Mouse (Mus musculus): ENCODE results near the gene St5. TPM values are rescaled to one million over a fixed set of nuclear protein-coding genes. Genes with fewer than 3 reads are reported as not detected.

Gene St5
- polyA plus RNA-seq, 1 experiment: 21.7 TPM

GRCm38 (mm10) chr7:109524763-109525162 is 178.6 kb downstream of the St5 start:
- peaks cover 43% of the 10 kb centered on the region for H3K36me3 ChIP-seq (ENCODE audit: control insufficient read depth, insufficient read depth, low read length)

GRCm38 (mm10) chr7:109524442-109524744 is 179.0 kb downstream of the St5 start:
- no peak for TF ChIP-seq POLR2A (IDR thresholded peaks at IDR 0.05; ENCODE audit: control insufficient read depth, extremely low read depth, insufficient read depth, low read length, poor library complexity)
- no peak for TF ChIP-seq CTCF (IDR thresholded peaks at IDR 0.05; ENCODE audit: borderline replicate concordance, control insufficient read depth, extremely low read depth, insufficient read depth, low read length, poor library complexity)
- DNase-seq: no peak
- Histone ChIP-seq H3K4me1 (replicated peaks; ENCODE audit: control insufficient read depth, insufficient read depth, low read length) (peaks cover 5% of the 10 kb centered on the region), H3K4me3 (ENCODE audit: control insufficient read depth, insufficient read depth, low read length) (no peak overlapping the region), H3K36me3 (ENCODE audit: control insufficient read depth, insufficient read depth, low read length) (peaks cover 43% of the 10 kb centered on the region), H3K27me3 (ENCODE audit: control insufficient read depth, insufficient read depth, low read length) (no peaks in the 10 kb centered on the region), H3K27ac (ENCODE audit: control insufficient read depth, insufficient read depth, low read length) (no peak overlapping the region)

More at GRCm38 (mm10) chr7:109524763-109525162, 178.6 kb downstream of the St5 start:
- WGBS: 93% methylated on average over 3 of the region's 3 CpGs
- Histone ChIP-seq H3K4me3 (ENCODE audit: control insufficient read depth, insufficient read depth, low read length) (no peak overlapping the region), H3K27ac (ENCODE audit: control insufficient read depth, insufficient read depth, low read length) (no peak overlapping the region), H3K27me3 (ENCODE audit: control insufficient read depth, insufficient read depth, low read length) (no peaks in the 10 kb centered on the region), H3K4me1 (replicated peaks; ENCODE audit: control insufficient read depth, insufficient read depth, low read length) (peaks cover 3% of the 10 kb centered on the region)
- no peak for DNase-seq
- TF ChIP-seq CTCF (IDR thresholded peaks at IDR 0.05; ENCODE audit: borderline replicate concordance, control insufficient read depth, extremely low read depth, insufficient read depth, low read length, poor library complexity): no peak

GRCm38 (mm10) chr7:109523741-109524441 is 179.5 kb downstream of the St5 start:
- no peaks in the 10 kb centered on the region for H3K27me3 ChIP-seq (ENCODE audit: control insufficient read depth, insufficient read depth, low read length)
- TF ChIP-seq POLR2A (IDR thresholded peaks at IDR 0.05; ENCODE audit: control insufficient read depth, extremely low read depth, insufficient read depth, low read length, poor library complexity) (no peak), CTCF (IDR thresholded peaks at IDR 0.05; ENCODE audit: borderline replicate concordance, control insufficient read depth, extremely low read depth, insufficient read depth, low read length, poor library complexity) (no peak)
- 89% methylated on average over 6 of the region's 6 CpGs for WGBS
- H3K36me3 ChIP-seq (ENCODE audit: control insufficient read depth, insufficient read depth, low read length): peaks cover 43% of the 10 kb centered on the region
- no peak overlapping the region for H3K27ac ChIP-seq (ENCODE audit: control insufficient read depth, insufficient read depth, low read length)
- peaks cover 5% of the 10 kb centered on the region for H3K4me1 ChIP-seq (replicated peaks; ENCODE audit: control insufficient read depth, insufficient read depth, low read length)
- no peak overlapping the region for H3K4me3 ChIP-seq (ENCODE audit: control insufficient read depth, insufficient read depth, low read length)
- no peak for DNase-seq

- no peaks in the 10 kb centered on the region for H3K27me3 ChIP-seq (ENCODE audit: control insufficient read depth, insufficient read depth, low read length)
- H3K4me1 ChIP-seq (replicated peaks; ENCODE audit: control insufficient read depth, insufficient read depth, low read length): peaks cover 5% of the 10 kb centered on the region
- WGBS: 85% methylated on average over 2 of the region's 2 CpGs
- H3K4me3 ChIP-seq (ENCODE audit: control insufficient read depth, insufficient read depth, low read length): no peak overlapping the region
- no peak for DNase-seq
- H3K36me3 ChIP-seq (ENCODE audit: control insufficient read depth, insufficient read depth, low read length): peaks cover 43% of the 10 kb centered on the region
- TF ChIP-seq CTCF (IDR thresholded peaks at IDR 0.05; ENCODE audit: borderline replicate concordance, control insufficient read depth, extremely low read depth, insufficient read depth, low read length, poor library complexity): no peak
- TF ChIP-seq POLR2A (IDR thresholded peaks at IDR 0.05; ENCODE audit: control insufficient read depth, extremely low read depth, insufficient read depth, low read length, poor library complexity): no peak
- H3K27ac ChIP-seq (ENCODE audit: control insufficient read depth, insufficient read depth, low read length): no peak overlapping the region
Measured at GRCm38 (mm10) chr7:109523304-109523703, 180.1 kb downstream of the St5 start.

GRCm38 (mm10) chr7:109522084-109522483 is 181.3 kb downstream of the St5 start:
- DNase-seq: no peak
- no peak overlapping the region for H3K27ac ChIP-seq (ENCODE audit: control insufficient read depth, insufficient read depth, low read length)
- H3K27me3 ChIP-seq (ENCODE audit: control insufficient read depth, insufficient read depth, low read length): no peaks in the 10 kb centered on the region
- 94% methylated on average over 5 of the region's 5 CpGs for WGBS
- peaks cover 7% of the 10 kb centered on the region for H3K4me1 ChIP-seq (replicated peaks; ENCODE audit: control insufficient read depth, insufficient read depth, low read length)
- no peak overlapping the region for H3K4me3 ChIP-seq (ENCODE audit: control insufficient read depth, insufficient read depth, low read length)
- TF ChIP-seq CTCF (IDR thresholded peaks at IDR 0.05; ENCODE audit: borderline replicate concordance, control insufficient read depth, extremely low read depth, insufficient read depth, low read length, poor library complexity): no peak
- no peak for TF ChIP-seq POLR2A (IDR thresholded peaks at IDR 0.05; ENCODE audit: control insufficient read depth, extremely low read depth, insufficient read depth, low read length, poor library complexity)
- peaks cover 43% of the 10 kb centered on the region for H3K36me3 ChIP-seq (ENCODE audit: control insufficient read depth, insufficient read depth, low read length)

GRCm38 (mm10) chr7:109519936-109520335 is 183.5 kb downstream of the St5 start:
- 7% methylated on average over 10 of the region's 10 CpGs for WGBS
- Histone ChIP-seq H3K4me3 (ENCODE audit: control insufficient read depth, insufficient read depth, low read length) (peak overlapping the region; percentile 95), H3K4me1 (replicated peaks; ENCODE audit: control insufficient read depth, insufficient read depth, low read length) (peaks cover 7% of the 10 kb centered on the region), H3K27me3 (ENCODE audit: control insufficient read depth, insufficient read depth, low read length) (no peaks in the 10 kb centered on the region), H3K27ac (ENCODE audit: control insufficient read depth, insufficient read depth, low read length) (no peak overlapping the region), H3K36me3 (ENCODE audit: control insufficient read depth, insufficient read depth, low read length) (peaks cover 42% of the 10 kb centered on the region)
- peak; percentile 13 for DNase-seq
- TF ChIP-seq CTCF (IDR thresholded peaks at IDR 0.05; ENCODE audit: borderline replicate concordance, control insufficient read depth, extremely low read depth, insufficient read depth, low read length, poor library complexity): no peak
- TF ChIP-seq POLR2A (IDR thresholded peaks at IDR 0.05; ENCODE audit: control insufficient read depth, extremely low read depth, insufficient read depth, low read length, poor library complexity): no peak
